Mouse (Mus musculus) kidney, embryonic 14.5 days (tissue): ENCODE measurements around the gene S100a4. TPM values are rescaled to one million over a fixed set of nuclear protein-coding genes. Genes with fewer than 3 reads are reported as not detected.

Experiments used
- ATAC-seq: fragments of 200-750 bp; cut with Nextera tagmentation; 2 replicates; pipeline ENCODE4 v1.8.0; 2017; ENCODE audit warnings: moderate number of reproducible peaks, mild to moderate bottlenecking, moderate TSS enrichment, moderate library complexity; ENCODE audit not compliant: low FRiP score, low TSS enrichment
- H3K27ac ChIP-seq: fragments of 300-500 bp; sonication (generic); 2 replicates; pipeline ENCODE4 v1.5.1; 2014; ENCODE audit warnings: low read depth, mild to moderate bottlenecking, low read length, moderate library complexity, mixed read lengths
- H3K27me3 ChIP-seq: fragments of 300-500 bp; sonication (generic); 2 replicates; pipeline ENCODE4 v1.6.1; 2014; ENCODE audit warnings: mild to moderate bottlenecking, low read length; ENCODE audit not compliant: control insufficient read depth, insufficient read depth
- H3K36me3 ChIP-seq: fragments of 300-500 bp; sonication (generic); 2 replicates; pipeline ENCODE4 v1.6.1; 2014; ENCODE audit warnings: low read length, mixed read lengths; ENCODE audit not compliant: control insufficient read depth, insufficient read depth
- H3K4me1 ChIP-seq: fragments of 300-500 bp; sonication (generic); 2 replicates; pipeline ENCODE4 v1.6.1; 2014; ENCODE audit warnings: low read length, mixed read lengths; ENCODE audit not compliant: control insufficient read depth, insufficient read depth
- H3K4me2 ChIP-seq: fragments of 300-500 bp; sonication (generic); replicated peaks from 2 replicates; pipeline ENCODE4 v1.6.1; 2014; ENCODE audit warnings: low read depth, mild to moderate bottlenecking, low read length
- H3K4me3 ChIP-seq: fragments of 300-500 bp; sonication (generic); 2 replicates; pipeline ENCODE4 v1.5.1; 2014; ENCODE audit warnings: mild to moderate bottlenecking, low read length
- H3K9ac ChIP-seq: fragments of 300-500 bp; sonication (generic); 2 replicates; pipeline ENCODE4 v1.6.1; 2014; ENCODE audit warnings: low read depth, mild to moderate bottlenecking, low read length, moderate library complexity
- H3K9me3 ChIP-seq: fragments of 300-500 bp; sonication (generic); 2 replicates; pipeline ENCODE4 v1.6.1; 2016; ENCODE audit warnings: low read length; ENCODE audit not compliant: control insufficient read depth
- whole genome bisulfite sequencing: fragments of 180-500 bp; shearing (Covaris S2); extraction: QIAGEN DNeasy Blood & Tissue Kit; methylation state at CpG from one replicate; pipeline ENCODE4 v1.1.7; 2014; 5-methylcytosine and 5-hydroxymethylcytosine counted together
- polyA plus RNA-seq: library from polyadenylated mRNA; unstranded; fragments of >200 nt; fragmentation: Nextera tagmentation; extraction: Ambion mirVana; gene quantifications from 2 replicates; pipeline ENCODE4 v1.2.1, GENCODE M21; 2014

The S100a4 gene
- polyA plus RNA-seq, 1 experiment from 2014 or later: 3.9 TPM

DNA sequence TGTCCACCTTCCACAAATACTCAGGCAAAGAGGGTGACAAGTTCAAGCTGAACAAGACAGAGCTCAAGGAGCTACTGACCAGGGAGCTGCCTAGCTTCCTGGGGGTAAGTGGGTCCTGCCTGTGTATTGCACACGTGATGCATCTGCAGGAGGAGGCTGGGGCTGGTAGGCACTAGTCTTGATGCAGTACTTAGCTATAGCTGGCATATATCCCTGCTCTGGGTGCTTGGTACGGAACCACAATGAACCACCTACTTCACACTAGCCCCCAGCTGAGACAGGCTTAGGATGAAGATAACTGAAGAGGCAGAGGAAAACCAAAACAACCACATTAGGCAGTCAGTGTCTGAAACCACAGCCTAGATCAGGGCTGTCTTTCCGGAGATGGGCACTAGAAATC is 1.5 kb downstream of the S100a4 start:
- Histone ChIP-seq H3K4me3 (no peak overlapping the region), H3K27me3 (no peaks in the 10 kb centered on the region), H3K9ac (no peak overlapping the region), H3K27ac (peak overlapping the region; percentile 55; the same call in 1 of the 2 replicates), H3K4me2 (no peak overlapping the region), H3K9me3 (no peaks in the 10 kb centered on the region), H3K4me1 (peaks cover 18% of the 10 kb centered on the region; the same call in 1 of the 2 replicates), H3K36me3 (no peaks in the 10 kb centered on the region)
- 93% methylated on average over 3 of the region's 3 CpGs for WGBS
- ATAC-seq: no peak

- H3K9me3 ChIP-seq: no peaks in the 10 kb centered on the region
- no peaks in the 10 kb centered on the region for H3K27me3 ChIP-seq
- H3K4me3 ChIP-seq: no peak overlapping the region
- H3K4me2 ChIP-seq: no peak overlapping the region
- H3K27ac ChIP-seq: peak overlapping the region; percentile 49; the same call in 1 of the 2 replicates
- no peak for ATAC-seq
- H3K36me3 ChIP-seq: no peaks in the 10 kb centered on the region
- 86% methylated on average over 2 of the region's 2 CpGs for whole genome bisulfite sequencing
- peaks cover 18% of the 10 kb centered on the region; the same call in 1 of the 2 replicates for H3K4me1 ChIP-seq
- H3K9ac ChIP-seq: no peak overlapping the region
Measured at GRCm38 (mm10) chr3:90605736-90606135, 2.2 kb downstream of the S100a4 start.

- H3K4me2 ChIP-seq: no peak overlapping the region
- no peaks in the 10 kb centered on the region for H3K27me3 ChIP-seq
- peaks cover 18% of the 10 kb centered on the region; the same call in 1 of the 2 replicates for H3K4me1 ChIP-seq
- no peak overlapping the region for H3K4me3 ChIP-seq
- H3K9ac ChIP-seq: no peak overlapping the region
- H3K9me3 ChIP-seq: no peaks in the 10 kb centered on the region
- 79% methylated on average over 6 of the region's 6 CpGs for WGBS
- peak overlapping the region; percentile 49; the same call in 1 of the 2 replicates for H3K27ac ChIP-seq
- H3K36me3 ChIP-seq: no peaks in the 10 kb centered on the region
- ATAC-seq: peak; percentile 68; the same call in 1 of the 2 replicates
Measured at GRCm38 (mm10) chr3:90606185-90606584, 2.6 kb downstream of the S100a4 start.

DNA sequence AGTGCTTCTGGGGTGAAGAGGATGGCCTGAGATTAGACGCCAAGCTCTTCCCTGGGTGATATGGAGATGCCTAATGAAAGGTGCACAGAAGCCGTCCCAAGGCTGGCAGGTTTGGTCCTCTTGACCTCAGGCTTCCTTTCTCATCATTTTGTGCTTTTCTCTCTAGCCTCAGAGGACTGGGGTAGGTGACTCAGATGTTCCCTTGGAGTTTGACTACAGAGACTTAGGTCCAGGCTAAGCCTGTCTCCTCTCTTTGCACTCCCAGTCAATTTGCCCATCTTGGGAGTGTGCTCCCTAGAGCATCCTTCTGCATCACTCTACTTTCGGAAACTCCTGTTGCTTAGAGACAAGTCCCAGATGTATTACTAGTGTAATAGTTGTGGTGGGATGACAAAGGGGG is 3.8 kb downstream of the S100a4 start:
- H3K4me2 ChIP-seq: no peak overlapping the region
- no peak overlapping the region for H3K9ac ChIP-seq
- no peak for ATAC-seq
- 81% methylated on average over 3 of the region's 3 CpGs for WGBS
- peaks cover 18% of the 10 kb centered on the region; the same call in 1 of the 2 replicates for H3K4me1 ChIP-seq
- no peaks in the 10 kb centered on the region for H3K36me3 ChIP-seq
- H3K4me3 ChIP-seq: no peak overlapping the region
- no peak overlapping the region for H3K27ac ChIP-seq
- no peaks in the 10 kb centered on the region for H3K9me3 ChIP-seq
- no peaks in the 10 kb centered on the region for H3K27me3 ChIP-seq

DNA sequence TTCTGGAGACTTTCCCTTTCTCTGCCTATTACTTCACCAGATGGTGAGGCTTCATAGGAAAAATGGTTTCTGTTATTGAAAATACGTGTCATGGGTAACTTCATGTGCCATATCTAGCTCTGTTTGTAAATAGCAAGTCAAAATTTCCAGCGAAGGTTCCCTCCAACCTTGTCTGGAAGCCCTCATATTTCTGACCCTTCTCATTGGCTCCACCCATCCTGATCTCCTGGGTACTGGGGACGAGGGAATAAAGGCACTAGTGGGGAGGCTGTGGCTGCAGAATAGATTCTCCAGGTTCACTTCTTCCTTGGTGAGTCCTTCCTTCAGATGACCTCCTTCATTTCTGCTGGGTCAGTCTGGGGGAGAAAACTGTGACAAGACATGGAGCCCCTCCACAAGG is 4.7 kb downstream of the S100a4 start, which contains the start of gene S100a5:
Gene S100a5, plus strand, starts transcription at position 301 of the 400 bp plus-strand sequence.
- H3K4me2 ChIP-seq: no peak within 1 kb of the TSS
- 66% methylated on average over 3 of the region's 3 CpGs for WGBS
- H3K36me3 ChIP-seq: no peaks in the 10 kb centered on the region
- ATAC-seq: no peak
- peaks cover 18% of the 10 kb centered on the region; the same call in 1 of the 2 replicates for H3K4me1 ChIP-seq
- H3K27me3 ChIP-seq: no peaks in the 10 kb centered on the region
- no peak within 1 kb of the TSS for H3K27ac ChIP-seq
- H3K9ac ChIP-seq: no peak within 1 kb of the TSS
- H3K4me3 ChIP-seq: no peak within 1 kb of the TSS
- no peaks in the 10 kb centered on the region for H3K9me3 ChIP-seq

GRCm38 (mm10) chr3:90609102-90609501 is 5.5 kb downstream of the S100a4 start:
- ATAC-seq: no peak
- Histone ChIP-seq H3K9me3 (no peaks in the 10 kb centered on the region), H3K4me3 (no peak overlapping the region)

GRCm38 (mm10) chr3:90611494-90611893 is 7.9 kb downstream of the S100a4 start:
- no peaks in the 10 kb centered on the region for H3K27me3 ChIP-seq
- 86% methylated on average over 3 of the region's 3 CpGs for WGBS

More at GRCm38 (mm10) chr3:90609102-90609501, 5.5 kb downstream of the S100a4 start:
- H3K27me3 ChIP-seq: no peaks in the 10 kb centered on the region
- no peak overlapping the region for H3K9ac ChIP-seq
- no peak overlapping the region for H3K27ac ChIP-seq
- H3K4me2 ChIP-seq: no peak overlapping the region
- no peaks in the 10 kb centered on the region for H3K36me3 ChIP-seq
- peaks cover 14% of the 10 kb centered on the region; the same call in 1 of the 2 replicates for H3K4me1 ChIP-seq

DNA sequence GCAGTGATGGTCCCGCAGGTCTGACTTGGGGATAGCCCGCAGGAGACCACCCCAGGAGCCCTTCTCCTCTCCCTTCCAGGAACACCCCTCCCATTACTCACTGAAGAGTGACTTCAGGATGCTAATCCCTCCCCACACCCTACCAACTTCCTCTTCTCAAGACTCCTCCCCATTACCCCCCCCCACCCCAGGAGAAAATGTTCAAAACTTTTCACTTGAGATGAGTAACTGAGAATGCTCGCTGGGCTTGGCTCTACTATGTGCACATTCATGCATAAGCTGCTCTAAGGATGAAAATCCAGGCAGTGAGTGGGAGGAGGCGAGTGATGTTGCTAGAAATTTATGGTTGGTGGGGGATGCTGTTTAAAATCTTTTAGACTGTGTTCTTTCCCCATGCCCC is 8.5 kb downstream of the S100a4 start:
- Histone ChIP-seq H3K9me3 (no peaks in the 10 kb centered on the region), H3K4me2 (no peak overlapping the region), H3K27ac (no peak overlapping the region), H3K4me3 (no peak overlapping the region), H3K27me3 (no peaks in the 10 kb centered on the region), H3K9ac (no peak overlapping the region), H3K36me3 (no peaks in the 10 kb centered on the region), H3K4me1 (no peaks in the 10 kb centered on the region)
- 59% methylated on average over 4 of the region's 4 CpGs for WGBS
- no peak for ATAC-seq

More at GRCm38 (mm10) chr3:90611494-90611893, 7.9 kb downstream of the S100a4 start:
- no peaks in the 10 kb centered on the region for H3K9me3 ChIP-seq
- ATAC-seq: no peak
- no peak overlapping the region for H3K27ac ChIP-seq
- no peak overlapping the region for H3K4me3 ChIP-seq
- no peak overlapping the region for H3K4me2 ChIP-seq
- no peaks in the 10 kb centered on the region for H3K36me3 ChIP-seq
- H3K9ac ChIP-seq: no peak overlapping the region
- H3K4me1 ChIP-seq: no peaks in the 10 kb centered on the region

GRCm38 (mm10) chr3:90612728-90613291 is 9.2 kb downstream of the S100a4 start, which contains the start of gene S100a6:
Gene S100a6, plus strand, starts transcription at chr3:90612882.
- ATAC-seq: peak; percentile 84
- WGBS: under 1% methylated on average over 23 of the region's 23 CpGs
- peak within 1 kb of the TSS; percentile 72 for H3K4me2 ChIP-seq
- no peaks in the 10 kb centered on the region for H3K4me1 ChIP-seq
- peak within 1 kb of the TSS; percentile 40 for H3K4me3 ChIP-seq
- H3K9ac ChIP-seq: peak within 1 kb of the TSS; percentile 54
- no peaks in the 10 kb centered on the region for H3K27me3 ChIP-seq
- H3K36me3 ChIP-seq: no peaks in the 10 kb centered on the region
- H3K27ac ChIP-seq: peak within 1 kb of the TSS; percentile 12; the same call in 1 of the 2 replicates
- H3K9me3 ChIP-seq: no peaks in the 10 kb centered on the region
